Mouse (Mus musculus) limb, embryonic 10.5 days (tissue): ENCODE data around the gene Eif3l. TPM values are rescaled to one million over a fixed set of nuclear protein-coding genes. Genes with fewer than 3 reads are reported as not detected.
A peak's percentile ranks its signal among the peaks of the same experiment; 100 is the strongest.

Source experiments
- DNase-seq: peaks from one replicate; pipeline ENCODE4 v3.0.0-alpha.2; 2017; ENCODE audit warnings: low spot score
- H3K27ac ChIP-seq: fragments of 300-500 bp; sonication (generic); 2 replicates; pipeline ENCODE4 v1.5.1; 2016; ENCODE audit warnings: mild to moderate bottlenecking
- H3K27me3 ChIP-seq: fragments of 300-500 bp; sonication (generic); 2 replicates; pipeline ENCODE4 v1.6.1; 2016; ENCODE audit warnings: low read depth, mild to moderate bottlenecking; ENCODE audit not compliant: poor library complexity, severe bottlenecking
- H3K36me3 ChIP-seq: fragments of 300-500 bp; sonication (generic); 2 replicates; pipeline ENCODE4 v1.6.1; 2016; ENCODE audit warnings: mild to moderate bottlenecking, moderate library complexity
- H3K4me1 ChIP-seq: fragments of 300-500 bp; sonication (generic); 2 replicates; pipeline ENCODE4 v1.6.1; 2016
- H3K4me3 ChIP-seq: fragments of 300-500 bp; sonication (generic); 2 replicates; pipeline ENCODE4 v1.5.1; 2016; ENCODE audit warnings: mild to moderate bottlenecking, moderate library complexity
- H3K9me3 ChIP-seq: fragments of 300-500 bp; sonication (generic); replicated peaks from 2 replicates; pipeline ENCODE4 v1.6.1; 2016; ENCODE audit warnings: mild to moderate bottlenecking
- WGBS: fragments of 180-500 bp; shearing (Covaris S2); methylation state at CpG from one replicate; pipeline ENCODE4 v1.1.7; 2016; 5-methylcytosine and 5-hydroxymethylcytosine counted together
- polyA plus RNA-seq: library from polyadenylated mRNA; unstranded; fragments of >200 nt; fragmentation: Nextera tagmentation; extraction: Ambion mirVana; gene quantifications from 2 replicates; pipeline ENCODE4 v1.2.1, GENCODE M21; 2016

Gene Eif3l
- polyA plus RNA-seq, 1 experiment from 2014 or later = 278 TPM

GRCm38 (mm10) chr15:79124331-79124875 is 49.4 kb downstream of the Eif3l start:
- Histone ChIP-seq H3K4me1 (no peaks in the 10 kb centered on the region), H3K4me3 (no peak overlapping the region), H3K36me3 (peaks cover 95% of the 10 kb centered on the region), H3K27me3 (no peaks in the 10 kb centered on the region), H3K9me3 (no peaks in the 10 kb centered on the region), H3K27ac (no peak overlapping the region)
- DNase-seq = no peak
- 88% methylated on average over 10 of the region's 10 CpGs for WGBS

- peaks cover 95% of the 10 kb centered on the region for H3K36me3 ChIP-seq
- no peaks in the 10 kb centered on the region for H3K9me3 ChIP-seq
- H3K4me3 ChIP-seq = no peak overlapping the region
- peak; percentile 50 for DNase-seq
- H3K4me1 ChIP-seq = no peaks in the 10 kb centered on the region
- no peaks in the 10 kb centered on the region for H3K27me3 ChIP-seq
- 84% methylated on average over 13 of the region's 13 CpGs for WGBS
- H3K27ac ChIP-seq = no peak overlapping the region
Observed at GRCm38 (mm10) chr15:79126217-79126932, 51.4 kb downstream of the Eif3l start.

GRCm38 (mm10) chr15:79127101-79127500 is 52.1 kb downstream of the Eif3l start:
- Histone ChIP-seq H3K27ac (no peak overlapping the region), H3K36me3 (peaks cover 97% of the 10 kb centered on the region), H3K27me3 (no peaks in the 10 kb centered on the region), H3K4me1 (no peaks in the 10 kb centered on the region), H3K9me3 (no peaks in the 10 kb centered on the region), H3K4me3 (no peak overlapping the region)
- DNase-seq = no peak
- WGBS = 91% methylated on average over 12 of the region's 12 CpGs

GRCm38 (mm10) chr15:79128208-79128607 is 53.2 kb downstream of the Eif3l start:
- no peak overlapping the region for H3K4me3 ChIP-seq
- no peaks in the 10 kb centered on the region for H3K9me3 ChIP-seq
- H3K36me3 ChIP-seq = peaks cover 97% of the 10 kb centered on the region
- H3K4me1 ChIP-seq = no peaks in the 10 kb centered on the region
- H3K27ac ChIP-seq = no peak overlapping the region
- WGBS = 93% methylated on average over 5 of the region's 5 CpGs
- no peak for DNase-seq
- no peaks in the 10 kb centered on the region for H3K27me3 ChIP-seq

GRCm38 (mm10) chr15:79129311-79129710 is 54.3 kb downstream of the Eif3l start:
- peaks cover 96% of the 10 kb centered on the region for H3K36me3 ChIP-seq
- no peak overlapping the region for H3K4me3 ChIP-seq
- H3K27me3 ChIP-seq = no peaks in the 10 kb centered on the region
- no peak for DNase-seq
- WGBS = 82% methylated on average over 7 of the region's 7 CpGs
- no peak overlapping the region for H3K27ac ChIP-seq
- no peaks in the 10 kb centered on the region for H3K4me1 ChIP-seq
- H3K9me3 ChIP-seq = no peaks in the 10 kb centered on the region

GRCm38 (mm10) chr15:79130782-79131181 is 55.8 kb downstream of the Eif3l start:
- DNase-seq = no peak
- H3K4me3 ChIP-seq = no peak overlapping the region
- no peaks in the 10 kb centered on the region for H3K9me3 ChIP-seq
- WGBS = 83% methylated on average over 10 of the region's 10 CpGs
- H3K4me1 ChIP-seq = peaks cover 8% of the 10 kb centered on the region
- H3K36me3 ChIP-seq = peaks cover 81% of the 10 kb centered on the region
- no peak overlapping the region for H3K27ac ChIP-seq
- H3K27me3 ChIP-seq = no peaks in the 10 kb centered on the region

- 69% methylated on average over 7 of the region's 7 CpGs for WGBS
Observed at GRCm38 (mm10) chr15:79131442-79131841, 56.5 kb downstream of the Eif3l start.

GRCm38 (mm10) chr15:79133191-79133661 is 58.2 kb downstream of the Eif3l start:
- H3K4me1 ChIP-seq = peaks cover 14% of the 10 kb centered on the region
- 79% methylated on average over 6 of the region's 6 CpGs for WGBS

More at GRCm38 (mm10) chr15:79131442-79131841, 56.5 kb downstream of the Eif3l start:
- DNase-seq = no peak
- H3K27me3 ChIP-seq = no peaks in the 10 kb centered on the region
- no peak overlapping the region for H3K4me3 ChIP-seq
- H3K9me3 ChIP-seq = no peaks in the 10 kb centered on the region
- peaks cover 75% of the 10 kb centered on the region for H3K36me3 ChIP-seq
- peaks cover 14% of the 10 kb centered on the region for H3K4me1 ChIP-seq
- no peak overlapping the region for H3K27ac ChIP-seq

GRCm38 (mm10) chr15:79134496-79135270 is 59.7 kb downstream of the Eif3l start:
- Histone ChIP-seq H3K27ac (0 out of 2 replicates have a peak overlapping the region, but pooled peaks have one; percentile 25), H3K36me3 (peaks cover 45% of the 10 kb centered on the region)
- WGBS = 85% methylated on average over 9 of the region's 9 CpGs

More at GRCm38 (mm10) chr15:79133191-79133661, 58.2 kb downstream of the Eif3l start:
- no peaks in the 10 kb centered on the region for H3K27me3 ChIP-seq
- no peak overlapping the region for H3K27ac ChIP-seq
- DNase-seq = no peak
- no peak overlapping the region for H3K4me3 ChIP-seq
- peaks cover 57% of the 10 kb centered on the region for H3K36me3 ChIP-seq
- no peaks in the 10 kb centered on the region for H3K9me3 ChIP-seq

GRCm38 (mm10) chr15:79135332-79135731 is 60.4 kb downstream of the Eif3l start:
- no peak overlapping the region for H3K4me3 ChIP-seq
- no peak for DNase-seq
- no peaks in the 10 kb centered on the region for H3K9me3 ChIP-seq
- WGBS = 82% methylated on average over 9 of the region's 9 CpGs
- H3K36me3 ChIP-seq = peaks cover 38% of the 10 kb centered on the region
- no peaks in the 10 kb centered on the region for H3K27me3 ChIP-seq
- H3K4me1 ChIP-seq = peaks cover 14% of the 10 kb centered on the region
- peak overlapping the region; percentile 58 for H3K27ac ChIP-seq

More at GRCm38 (mm10) chr15:79134496-79135270, 59.7 kb downstream of the Eif3l start:
- H3K4me3 ChIP-seq = no peak overlapping the region
- H3K4me1 ChIP-seq = peaks cover 14% of the 10 kb centered on the region
- no peaks in the 10 kb centered on the region for H3K9me3 ChIP-seq
- no peak for DNase-seq
- H3K27me3 ChIP-seq = no peaks in the 10 kb centered on the region

- Histone ChIP-seq H3K36me3 (peaks cover 32% of the 10 kb centered on the region), H3K4me1 (peaks cover 20% of the 10 kb centered on the region), H3K27me3 (no peaks in the 10 kb centered on the region), H3K4me3 (no peak overlapping the region), H3K9me3 (no peaks in the 10 kb centered on the region), H3K27ac (peak overlapping the region; percentile 58)
- 79% methylated on average over 11 of the region's 11 CpGs for WGBS
- no peak for DNase-seq
Observed at GRCm38 (mm10) chr15:79135783-79136575, 61.0 kb downstream of the Eif3l start.

GRCm38 (mm10) chr15:79139640-79140039 is 64.7 kb downstream of the Eif3l start:
- H3K36me3 ChIP-seq = peaks cover 15% of the 10 kb centered on the region
- H3K27ac ChIP-seq = no peak overlapping the region
- 62% methylated on average over 10 of the region's 10 CpGs for WGBS
- no peak overlapping the region for H3K4me3 ChIP-seq
- peaks cover 32% of the 10 kb centered on the region for H3K4me1 ChIP-seq
- no peaks in the 10 kb centered on the region for H3K9me3 ChIP-seq
- DNase-seq = no peak
- no peaks in the 10 kb centered on the region for H3K27me3 ChIP-seq
